Mouse (Mus musculus) layer of hippocampus, adult 9-10 months (tissue): ENCODE data around the gene Pigf.

ENCODE experiments used
- DNase-seq: peaks from one replicate; pipeline ENCODE4 v3.0.0; 2022; ENCODE audit warnings: low spot score

Gene Pigf

DNA sequence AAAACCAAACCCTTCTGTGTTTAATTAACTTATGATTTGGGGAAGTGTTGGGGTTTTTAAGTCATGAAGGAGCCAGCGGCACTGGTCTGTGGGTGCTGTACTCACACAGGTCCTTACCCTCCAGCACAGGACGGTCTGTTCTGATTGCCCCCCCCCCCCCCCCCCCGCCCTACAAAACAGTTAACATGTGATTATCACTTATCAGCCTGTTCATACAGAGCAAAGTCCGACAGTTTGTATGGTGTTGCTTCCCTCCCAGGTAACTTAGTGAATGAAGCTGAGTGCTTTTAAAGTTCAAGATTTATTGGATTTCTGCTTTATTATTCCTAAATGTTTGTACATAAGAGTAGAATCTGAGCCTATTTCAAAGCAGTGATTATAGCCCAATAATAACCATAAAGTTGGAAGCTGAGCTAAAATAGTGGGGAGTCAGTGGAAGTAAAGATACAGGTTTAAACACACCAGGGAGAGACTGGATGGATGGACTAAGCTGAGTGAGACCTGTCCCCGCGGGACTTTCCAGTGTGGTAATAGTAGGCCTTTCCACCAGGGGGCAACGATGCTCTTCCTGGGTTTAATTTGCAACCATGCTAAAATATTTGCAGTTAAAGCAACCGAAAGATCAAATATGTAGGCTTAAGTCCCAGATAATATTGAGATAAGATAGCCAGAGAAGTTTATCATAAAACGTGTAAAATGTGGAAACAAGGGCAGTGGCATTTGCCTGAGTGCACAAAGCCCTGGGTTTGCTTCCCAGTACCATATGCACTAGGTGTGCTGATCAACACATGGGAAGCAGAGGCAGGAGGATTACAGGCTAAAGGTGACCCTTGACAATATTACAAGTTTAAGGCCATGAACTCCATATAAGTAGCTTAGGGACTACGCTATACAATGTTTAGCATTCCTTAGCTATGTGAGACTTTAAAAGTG, 11.2 kb upstream of the Pigf start:
- DNase-seq: no peak

DNA sequence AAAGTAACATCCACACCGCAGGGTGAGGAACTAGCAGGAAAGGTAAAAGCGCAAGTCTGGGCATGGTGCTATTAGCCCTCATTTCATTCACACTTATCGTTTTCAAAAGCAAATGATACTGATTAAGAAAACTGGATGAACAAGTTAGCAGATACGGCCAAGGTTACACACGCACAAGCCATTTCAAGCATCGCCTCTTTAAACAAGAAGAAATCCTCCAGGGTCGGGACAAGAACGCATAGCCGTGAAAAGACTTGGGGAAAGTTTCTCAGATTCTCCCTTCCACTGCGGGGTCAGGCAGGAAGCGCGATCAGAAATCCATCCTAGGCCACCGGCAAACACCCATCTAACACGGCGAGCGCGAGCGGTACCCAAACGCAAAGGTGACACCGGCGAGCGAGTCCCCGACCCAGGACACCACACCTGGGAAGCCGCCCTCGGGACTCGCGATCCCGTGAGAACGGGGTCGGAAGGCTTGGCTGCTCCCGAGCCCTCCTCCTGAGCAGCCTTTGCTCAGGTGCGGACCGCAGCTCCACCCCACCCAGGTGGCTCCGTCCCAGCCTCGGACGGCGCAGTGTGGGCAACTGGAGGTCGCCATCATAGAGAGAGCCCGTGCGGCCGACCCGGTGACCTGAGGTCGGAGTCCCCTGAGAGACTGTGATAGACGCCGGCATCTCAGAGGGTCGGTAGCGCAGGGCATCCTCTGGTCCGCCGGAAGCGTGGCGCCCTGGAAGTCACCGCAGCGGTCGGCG, 539 bp downstream of the Pigf start:
- no peak for DNase-seq

DNA sequence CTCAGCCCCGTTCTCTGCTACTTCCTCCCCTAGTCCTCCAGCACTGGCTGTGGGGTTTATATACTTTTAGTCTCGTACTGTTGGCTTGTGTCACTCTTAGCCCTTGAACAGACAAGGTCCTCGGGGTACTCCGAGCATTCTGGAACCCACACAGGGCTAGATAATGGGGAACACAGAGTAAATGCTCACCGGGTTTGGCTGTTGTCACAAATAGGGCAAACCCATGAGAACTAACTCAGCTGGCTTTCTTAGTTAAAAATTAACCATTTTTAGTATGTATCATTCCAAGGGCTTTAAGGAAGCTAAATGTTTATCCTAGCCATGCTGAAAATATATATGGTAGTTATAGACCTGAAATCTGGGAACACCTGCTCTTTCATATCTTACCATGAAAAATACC, 5.5 kb downstream of the Pigf start:
- no peak for DNase-seq

DNA sequence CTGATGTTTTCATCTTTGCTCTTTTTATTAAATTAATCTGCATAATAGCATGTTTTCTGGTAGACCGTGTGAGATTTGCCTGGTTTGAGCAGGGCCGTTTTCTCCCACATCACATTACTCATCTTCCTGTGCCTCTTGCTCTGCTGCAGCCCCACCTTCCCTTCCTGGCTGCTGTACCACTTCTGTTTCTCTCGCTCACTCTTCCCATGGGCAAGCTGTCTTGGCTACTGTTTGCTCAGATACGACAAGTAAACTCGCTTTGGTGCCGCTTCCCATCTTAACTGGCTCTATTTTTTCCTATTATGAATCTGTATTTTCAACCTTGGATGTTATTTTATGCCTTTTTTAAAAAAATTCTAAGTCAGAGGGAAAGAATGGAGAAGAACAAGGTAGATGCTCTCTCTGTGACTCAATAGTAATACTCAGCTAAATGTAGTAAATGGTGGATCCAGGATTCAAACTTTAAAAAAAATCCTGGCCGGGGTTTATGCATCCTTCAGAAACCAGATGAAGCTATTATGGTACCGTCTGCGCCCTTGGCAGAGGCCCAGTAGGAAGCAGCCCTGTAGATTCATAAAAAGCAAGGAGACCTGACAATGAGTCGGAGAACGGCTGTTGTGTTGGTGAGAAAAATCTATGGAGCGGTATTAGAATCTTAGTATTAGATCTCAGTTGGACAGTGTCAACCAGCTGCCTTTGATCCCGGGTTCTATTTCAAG, 13.7 kb downstream of the Pigf start:
- DNase-seq: peak; percentile 63

DNA sequence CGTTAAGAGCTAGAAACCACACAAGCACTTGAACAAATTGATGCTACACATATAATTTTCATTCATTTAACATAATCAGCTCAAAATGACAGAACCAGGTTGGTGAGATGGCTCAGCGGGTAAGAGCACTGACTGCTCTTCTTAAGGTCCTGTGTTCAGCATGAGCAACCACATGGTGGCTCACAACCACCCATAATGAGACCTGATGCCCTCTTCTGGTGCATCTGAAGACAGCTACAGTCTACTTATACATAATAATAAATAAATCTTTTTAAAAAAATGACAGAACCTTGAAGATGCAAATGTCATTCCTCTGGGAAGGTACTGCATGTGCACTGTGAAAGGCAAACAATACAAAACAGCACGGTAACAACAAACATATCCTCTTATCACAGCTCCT, 16.3 kb downstream of the Pigf start:
- no peak for DNase-seq

DNA sequence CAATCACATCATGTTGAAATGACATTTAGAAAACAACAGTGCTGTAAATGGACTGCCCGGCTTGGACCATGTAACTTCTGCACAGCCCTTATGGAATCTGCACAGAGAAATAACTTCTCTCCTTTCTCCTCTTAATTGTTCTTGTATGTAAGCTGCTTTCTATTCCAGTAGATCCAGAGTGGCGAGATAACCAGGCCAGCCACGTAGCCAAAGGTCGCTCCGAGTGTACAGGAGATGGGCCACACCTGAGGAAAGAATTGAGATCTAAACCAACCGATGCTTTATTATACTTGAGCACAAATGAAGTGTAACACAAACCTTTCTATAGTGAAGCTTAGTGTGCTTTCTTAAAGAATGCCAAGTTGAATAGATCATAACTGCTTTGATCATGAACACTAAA, 27.9 kb downstream of the Pigf start:
- no peak for DNase-seq

DNA sequence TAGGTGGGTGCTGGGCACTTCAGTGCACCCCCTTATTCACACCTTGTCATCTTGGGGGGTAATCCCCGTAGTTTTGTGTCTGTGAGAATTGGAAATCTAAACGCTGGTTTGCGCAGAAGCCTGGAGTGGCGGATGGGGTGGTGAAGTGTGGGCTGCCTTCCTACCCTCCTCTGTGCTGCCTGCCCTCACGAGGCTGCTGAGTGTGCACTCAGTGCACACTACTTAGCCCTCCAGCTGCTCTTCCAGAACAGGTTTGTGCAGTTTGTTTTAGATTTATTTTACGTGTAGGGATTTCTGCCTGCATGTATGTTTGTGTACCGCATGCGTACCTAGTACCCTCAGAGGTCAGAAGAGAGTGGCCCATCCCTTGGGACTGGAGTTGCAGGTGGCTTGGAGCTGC, 33.9 kb downstream of the Pigf start:
- no peak for DNase-seq

DNA sequence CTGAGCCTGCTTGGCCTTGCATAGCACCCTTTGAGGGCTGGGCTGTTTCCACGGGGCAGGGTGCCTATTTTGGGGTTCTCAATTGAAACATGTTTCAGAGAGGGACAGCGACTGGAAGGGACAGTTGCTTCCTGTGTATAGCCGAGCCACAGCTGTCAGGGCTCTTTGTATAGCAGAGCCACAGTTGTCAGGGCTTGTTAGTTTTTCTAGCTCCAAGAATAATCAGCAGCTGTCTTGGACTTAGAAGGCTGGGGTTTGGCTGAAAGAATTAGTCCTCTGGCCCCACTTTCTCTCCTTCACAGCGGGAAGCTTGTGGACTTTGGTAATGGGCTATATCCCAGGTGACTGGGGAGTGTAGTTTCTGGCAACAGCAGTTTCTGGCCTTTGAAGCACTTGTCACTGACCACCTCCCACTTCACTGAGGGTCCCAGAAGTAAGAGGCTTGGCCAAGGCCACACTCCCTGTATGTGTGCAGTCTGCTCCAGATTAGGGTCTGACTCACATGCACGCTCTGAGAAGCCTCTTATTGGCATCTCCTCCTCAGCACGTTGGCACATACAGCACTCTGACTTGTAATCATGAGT, 36.5 kb downstream of the Pigf start:
- DNase-seq: no peak

DNA sequence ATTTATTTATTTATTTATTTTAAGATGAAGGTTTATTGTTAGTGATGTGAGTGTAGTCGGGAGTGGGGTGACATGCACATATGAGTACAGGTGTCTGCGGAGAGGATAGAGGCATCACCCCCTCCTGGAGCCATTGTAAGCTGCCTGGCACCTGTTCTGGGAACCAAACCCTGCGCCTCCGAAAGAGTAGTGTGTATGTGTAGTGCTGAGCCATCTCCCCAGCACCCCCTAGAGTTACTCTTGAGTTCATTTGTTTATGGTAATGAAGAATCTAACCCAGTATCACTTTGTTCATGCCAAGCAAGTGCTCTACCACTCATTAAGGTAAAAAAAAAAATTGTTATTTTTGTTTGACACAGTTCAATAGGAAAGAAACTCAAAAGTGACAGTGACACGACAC, 37.0 kb downstream of the Pigf start:
- DNase-seq: no peak

DNA sequence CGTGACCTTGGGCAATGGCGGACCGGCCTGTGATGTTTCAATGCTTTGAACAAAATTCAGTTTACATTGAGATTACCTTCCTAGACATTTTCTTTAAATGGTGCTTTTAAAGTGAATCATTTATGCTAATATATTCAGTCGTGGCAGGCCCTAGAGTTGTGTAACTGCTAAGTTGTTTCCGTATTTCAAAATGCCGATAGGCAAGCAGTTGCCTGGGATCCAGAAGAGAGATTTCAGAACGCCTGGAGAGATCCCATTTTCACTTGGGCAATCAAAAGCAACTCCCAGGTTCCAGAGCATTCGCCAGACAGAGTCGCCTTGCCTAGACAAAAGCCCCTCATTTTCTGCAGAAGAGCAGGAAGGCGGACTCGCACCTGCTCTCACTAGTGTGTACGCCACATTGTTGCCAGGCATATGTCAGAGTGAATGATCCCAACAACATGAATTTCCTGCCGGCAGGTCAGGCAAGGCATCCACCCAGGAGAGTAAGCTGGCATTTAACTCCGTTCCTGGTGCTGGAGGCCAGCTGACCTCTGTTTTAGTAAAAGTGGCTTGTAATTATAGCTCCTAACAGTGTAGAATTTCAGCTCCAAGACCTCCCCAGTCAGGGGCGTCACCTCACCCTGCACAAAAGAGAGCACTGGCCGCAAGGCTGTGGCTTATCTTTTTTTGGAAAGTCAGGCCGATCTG, 38.6 kb downstream of the Pigf start:
- no peak for DNase-seq

DNA sequence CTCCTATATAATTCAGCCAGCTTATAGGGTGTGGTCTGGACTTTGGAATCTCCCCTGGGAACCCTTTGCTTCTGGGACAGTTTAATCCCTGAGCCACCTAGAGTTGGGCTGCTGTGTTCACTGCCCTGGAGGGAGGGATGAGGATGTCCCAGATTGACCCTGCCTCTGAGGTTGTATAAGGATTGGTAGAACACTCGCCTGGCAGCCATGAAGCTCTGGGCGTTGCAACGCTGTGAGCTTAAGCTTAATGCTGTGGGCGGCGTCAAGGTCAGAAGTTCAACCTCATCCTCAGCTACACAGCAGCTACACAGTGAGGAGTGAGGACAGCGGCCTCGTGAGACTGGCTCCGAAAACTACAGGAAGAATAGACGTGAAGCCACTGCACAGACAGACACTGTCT, 42.7 kb downstream of the Pigf start:
- DNase-seq: no peak

DNA sequence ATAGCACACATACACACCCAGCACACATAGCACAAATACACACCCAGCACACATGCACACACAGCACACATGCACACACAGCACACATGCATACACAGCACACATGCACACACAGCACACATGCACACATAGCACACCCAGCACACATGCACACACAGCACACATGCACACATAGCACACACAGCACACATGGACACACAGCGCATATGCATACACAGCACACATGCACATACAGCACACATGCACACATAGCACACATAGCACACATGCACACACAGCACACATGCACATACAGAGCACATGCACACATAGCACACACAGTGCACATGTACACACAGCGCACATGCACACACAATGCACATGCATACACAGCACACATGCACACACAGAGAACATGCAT, 43.5 kb downstream of the Pigf start:
- DNase-seq: no peak

DNA sequence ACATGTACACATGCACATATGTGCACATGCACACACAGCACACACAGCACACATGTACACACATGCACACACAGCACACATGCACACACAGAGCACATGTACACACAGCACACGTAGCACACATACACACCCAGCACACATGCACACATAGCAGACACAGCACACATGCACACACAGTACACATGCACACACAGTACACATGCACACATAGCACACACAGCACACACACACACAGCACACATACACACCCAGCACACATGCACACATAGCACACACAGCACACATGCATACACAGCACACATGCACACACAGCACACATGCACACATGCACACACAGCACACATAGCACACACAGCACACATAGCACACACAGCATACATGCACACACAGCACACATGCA, 44.0 kb downstream of the Pigf start:
- DNase-seq: no peak

DNA sequence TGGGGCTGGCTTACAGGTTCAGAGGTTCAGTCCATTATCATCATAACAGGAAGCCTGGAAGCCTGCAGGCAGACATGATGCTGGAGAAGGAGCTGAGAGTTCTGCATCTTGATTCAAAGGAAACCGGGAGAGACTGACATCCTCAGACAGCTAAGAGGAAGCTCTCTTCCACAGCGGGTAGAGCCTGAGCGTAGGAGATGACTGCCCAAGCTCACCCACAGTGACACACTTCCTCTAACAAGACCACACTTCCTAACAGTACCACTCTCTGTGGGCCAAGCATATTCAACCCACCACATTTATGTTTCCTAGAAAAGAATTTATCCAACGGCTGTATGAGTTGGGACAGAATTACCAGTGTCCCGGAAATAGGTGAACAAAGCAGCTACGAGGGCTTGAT, 46.7 kb downstream of the Pigf start:
- DNase-seq: no peak

DNA sequence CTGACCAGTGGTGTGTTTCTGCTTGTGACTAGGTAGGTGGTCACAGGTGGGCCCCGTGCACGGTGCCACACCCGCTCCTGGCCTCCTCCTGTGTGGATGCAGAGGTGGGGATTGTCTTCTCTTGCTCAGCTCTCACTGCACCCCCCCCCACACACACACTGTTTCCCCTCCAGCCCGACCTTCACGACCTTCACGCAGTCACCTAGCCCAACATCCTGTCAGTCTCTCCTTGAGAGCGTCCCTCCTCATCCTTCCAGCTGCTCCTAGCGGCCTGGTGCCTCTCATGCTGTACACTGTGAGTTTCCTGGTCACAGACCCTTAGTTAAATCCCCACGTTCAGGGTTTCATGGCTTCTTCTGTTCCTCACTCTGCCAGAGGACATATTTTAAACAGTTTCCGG, 48.8 kb downstream of the Pigf start:
- DNase-seq: no peak

DNA sequence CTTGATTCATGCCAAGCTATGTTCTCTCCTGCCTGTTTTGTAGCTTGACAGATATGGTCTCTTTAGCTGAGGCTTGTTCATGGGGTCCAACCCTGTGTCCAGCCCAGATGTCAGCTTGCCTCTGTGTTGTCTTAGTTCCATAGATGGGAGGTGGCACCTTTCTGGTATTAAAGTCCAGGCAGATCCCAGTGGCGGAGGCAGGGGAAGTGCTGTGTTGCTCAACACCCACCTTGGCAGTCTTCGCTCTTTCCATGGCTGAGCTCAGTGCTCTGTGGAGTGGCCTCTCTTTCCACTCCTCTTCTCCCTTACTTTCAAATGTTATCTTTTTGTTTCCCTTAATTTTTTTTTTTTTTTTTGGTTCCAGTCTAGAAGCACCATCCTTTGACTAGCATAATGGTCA, 52.1 kb downstream of the Pigf start:
- DNase-seq: no peak

DNA sequence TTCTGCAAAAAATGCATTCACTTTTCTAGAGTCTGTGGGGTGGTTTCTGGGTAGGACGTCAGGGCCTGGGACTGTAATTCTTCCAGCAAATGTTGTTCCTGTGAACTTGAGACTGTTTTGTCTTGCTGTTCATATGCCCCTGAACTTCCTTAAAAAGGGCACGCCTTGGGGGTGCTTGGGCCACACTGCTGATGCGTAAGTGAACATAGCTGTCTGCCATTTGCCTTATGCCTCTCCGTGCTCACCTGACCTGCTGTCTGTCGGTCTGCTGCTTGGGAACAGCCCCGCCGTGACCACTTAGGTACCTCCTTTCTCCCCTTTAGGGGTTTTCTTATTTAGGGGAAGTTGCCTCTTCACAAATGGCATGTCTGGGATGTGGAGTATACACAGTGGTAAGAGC, 53.3 kb downstream of the Pigf start:
- DNase-seq: no peak

DNA sequence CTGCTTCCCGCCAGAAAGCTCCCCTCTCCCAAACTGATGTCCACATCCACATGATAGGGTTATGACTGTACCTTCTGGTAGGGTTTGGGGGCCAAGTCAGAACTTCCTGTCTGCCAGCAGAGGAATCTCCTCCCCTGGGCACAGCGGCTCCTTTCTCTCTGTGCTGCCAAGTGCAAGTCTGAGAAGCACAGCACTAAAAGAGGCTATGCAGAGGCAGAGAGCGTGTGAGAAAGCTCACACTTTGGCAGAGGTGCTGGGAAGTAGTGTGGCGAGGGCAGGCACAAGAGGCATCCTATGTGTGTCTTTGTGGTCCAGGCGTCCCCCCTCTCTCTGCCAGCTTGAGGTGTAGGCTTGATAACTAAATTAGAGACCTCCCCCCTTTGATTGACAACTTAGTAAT, 54.2 kb downstream of the Pigf start:
- DNase-seq: no peak

DNA sequence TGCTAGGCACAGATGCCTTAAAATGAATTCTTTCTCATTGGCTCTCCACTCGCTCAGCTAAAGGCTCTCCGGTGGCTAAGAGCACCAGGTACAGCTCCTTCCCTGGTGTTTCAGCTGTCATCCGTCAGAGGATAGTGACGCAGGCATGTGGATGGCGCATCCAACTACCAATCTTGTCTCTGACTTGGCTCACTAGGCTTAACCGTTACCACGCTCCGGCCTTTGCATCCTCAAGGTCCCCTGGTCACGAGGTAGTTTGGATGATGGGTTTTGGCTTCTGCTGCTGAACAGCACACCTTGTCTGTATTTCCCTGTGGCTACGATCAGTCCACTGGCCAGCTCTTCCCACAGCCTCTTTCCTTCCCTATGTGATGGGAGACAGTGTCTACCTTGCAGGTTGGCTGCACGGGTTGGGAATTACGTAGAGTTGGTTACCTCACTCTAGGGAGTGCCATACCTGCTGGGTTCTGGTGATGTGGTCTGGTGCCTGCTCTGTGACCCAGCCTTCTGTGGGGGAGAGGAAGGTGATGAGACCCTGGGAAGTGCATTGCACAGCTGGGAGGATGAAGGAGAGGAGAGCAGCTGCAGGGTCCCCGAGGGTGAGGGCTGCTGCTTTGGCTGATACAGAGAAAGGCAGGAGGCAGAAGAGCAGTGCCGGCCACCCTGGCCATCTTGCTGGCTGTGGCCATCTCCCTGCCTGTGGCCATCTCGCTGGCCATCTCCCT, 55.0 kb downstream of the Pigf start:
- DNase-seq: no peak

DNA sequence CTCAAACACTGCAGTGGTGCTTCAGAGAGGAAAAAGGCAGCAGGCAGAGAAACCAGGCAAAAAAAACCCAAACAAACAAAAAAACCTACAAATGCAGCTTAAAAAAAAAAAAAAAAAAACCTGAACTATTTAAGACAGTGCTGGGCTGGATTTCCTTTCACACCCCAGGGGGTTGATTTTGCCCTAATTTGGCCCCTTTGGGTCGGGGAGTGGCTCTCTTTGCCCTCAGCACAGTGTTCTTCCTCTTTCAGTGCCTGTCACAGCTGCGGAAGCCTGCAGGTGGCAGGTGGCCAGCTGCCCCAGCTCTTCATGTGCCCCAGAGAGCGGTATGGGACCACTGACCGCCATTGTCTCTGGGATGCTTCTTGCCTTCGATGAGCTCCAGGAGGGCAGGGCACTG, 55.6 kb downstream of the Pigf start:
- DNase-seq: no peak

DNA sequence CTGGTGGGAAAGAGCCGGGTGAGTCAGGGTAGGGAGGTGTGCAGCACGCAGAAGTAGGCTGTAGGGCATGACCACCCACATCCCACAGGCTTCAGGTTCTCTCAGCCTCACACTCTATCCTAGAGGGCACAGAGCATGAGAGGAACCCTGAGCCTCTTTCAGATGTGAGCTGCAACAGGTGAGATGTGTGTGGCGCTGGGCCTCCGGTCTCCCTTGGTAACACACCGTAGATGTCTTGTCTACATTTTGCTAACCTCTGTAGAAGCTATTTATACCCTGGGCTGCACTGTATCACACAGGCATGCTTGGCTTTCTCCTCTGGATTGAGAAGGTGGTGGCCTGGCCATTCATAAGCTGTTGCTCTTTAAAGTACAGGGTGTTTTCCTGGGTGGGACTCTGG, 56.6 kb downstream of the Pigf start:
- DNase-seq: no peak
